Mouse (Mus musculus): ENCODE measurements around the gene Asic4. TPM values are rescaled to one million over a fixed set of nuclear protein-coding genes. Genes with fewer than 3 reads are reported as not detected.

Gene Asic4
- polyA plus RNA-seq, 1 experiment = 0.28 TPM

GRCm38 (mm10) chr1:75458025-75458788, 8.0 kb downstream of the Asic4 start:
- TF ChIP-seq SRF (IDR thresholded peaks at IDR 0.05; ENCODE audit: control insufficient read depth, insufficient read length, low read depth) (no peak), MAX (IDR thresholded peaks at IDR 0.05; ENCODE audit: low read depth) (no peak), REST (IDR thresholded peaks at IDR 0.05; ENCODE audit: insufficient read depth, insufficient read length) (no peak), TCF12 (IDR thresholded peaks at IDR 0.05; ENCODE audit: insufficient read depth, poor library complexity, severe bottlenecking) (no peak), POLR2A (IDR thresholded peaks at IDR 0.05; ENCODE audit: insufficient read length, low read depth) (peak; percentile 21), E2F4 (IDR thresholded peaks at IDR 0.05; ENCODE audit: insufficient read depth) (no peak), POLR2AphosphoS2 (IDR thresholded peaks at IDR 0.05; ENCODE audit: insufficient read length, low read depth) (no peak), MYOG (IDR thresholded peaks at IDR 0.05; ENCODE audit: control insufficient read depth in 1 of 3, insufficient read depth in 1 of 3, insufficient read length in 2 of 3, low read depth in 2 of 3) (no peak), CEBPB (IDR thresholded peaks at IDR 0.05; ENCODE audit: insufficient read depth, poor library complexity, severe bottlenecking) (no peak)
- H3ac ChIP-seq (ENCODE audit: control insufficient read depth, insufficient read length) = no peak overlapping the region
- H3K4me2 ChIP-seq (ENCODE audit: low read depth) = peak overlapping the region; percentile 64
- no peaks in the 10 kb centered on the region for H3K79me2 ChIP-seq (ENCODE audit: control insufficient read depth, insufficient read depth)
- H3K4me3 ChIP-seq = peak overlapping the region; percentile 12
- no peaks in the 10 kb centered on the region for H3K27me3 ChIP-seq (ENCODE audit: control insufficient read depth, insufficient read depth, insufficient read length)
- no peaks in the 10 kb centered on the region for H3K36me3 ChIP-seq (ENCODE audit: control insufficient read depth, insufficient read depth)

GRCm38 (mm10) chr1:75458789-75459684, 8.8 kb downstream of the Asic4 start:
- TF ChIP-seq CEBPB (IDR thresholded peaks at IDR 0.05; ENCODE audit: insufficient read depth, poor library complexity, severe bottlenecking) = no peak
- no peak for TF ChIP-seq E2F4 (IDR thresholded peaks at IDR 0.05; ENCODE audit: insufficient read depth)
- TF ChIP-seq MYOD1 (IDR thresholded peaks at IDR 0.05; ENCODE audit: control insufficient read depth in 1 of 3, insufficient read length in 2 of 3, low read depth in 2 of 3) = no peak
- TF ChIP-seq MYOG (IDR thresholded peaks at IDR 0.05; ENCODE audit: control insufficient read depth in 1 of 3, insufficient read depth in 1 of 3, insufficient read length in 2 of 3, low read depth in 2 of 3) = no peak
- no peak for TF ChIP-seq USF1 (IDR thresholded peaks at IDR 0.05; ENCODE audit: low read depth)
- TF ChIP-seq TCF12 (IDR thresholded peaks at IDR 0.05; ENCODE audit: insufficient read depth, poor library complexity, severe bottlenecking) = no peak
- TF ChIP-seq SRF (IDR thresholded peaks at IDR 0.05; ENCODE audit: control insufficient read depth, insufficient read length, low read depth) = no peak
- no peak for TF ChIP-seq MAX (IDR thresholded peaks at IDR 0.05; ENCODE audit: low read depth)
- no peak for TF ChIP-seq POLR2AphosphoS2 (IDR thresholded peaks at IDR 0.05; ENCODE audit: insufficient read length, low read depth)
- no peak for TF ChIP-seq REST (IDR thresholded peaks at IDR 0.05; ENCODE audit: insufficient read depth, insufficient read length)
- no peak for TF ChIP-seq TCF3 (IDR thresholded peaks at IDR 0.05; ENCODE audit: insufficient read length, low read depth)
- TF ChIP-seq POLR2A (IDR thresholded peaks at IDR 0.05; ENCODE audit: insufficient read length, low read depth) = no peak
- Histone ChIP-seq H3K4me2 (ENCODE audit: low read depth) (peak overlapping the region; percentile 64), H3K4me3 (peak overlapping the region; percentile 12)

GRCm38 (mm10) chr1:75460297-75460696, 10.1 kb downstream of the Asic4 start:
- TF ChIP-seq MAX (IDR thresholded peaks at IDR 0.05; ENCODE audit: low read depth) (no peak), TCF12 (IDR thresholded peaks at IDR 0.05; ENCODE audit: insufficient read depth, poor library complexity, severe bottlenecking) (no peak), POLR2A (IDR thresholded peaks at IDR 0.05; ENCODE audit: insufficient read length, low read depth) (no peak), USF1 (IDR thresholded peaks at IDR 0.05; ENCODE audit: low read depth) (no peak), CEBPB (IDR thresholded peaks at IDR 0.05; ENCODE audit: insufficient read depth, poor library complexity, severe bottlenecking) (no peak), MYOG (IDR thresholded peaks at IDR 0.05; ENCODE audit: control insufficient read depth in 1 of 3, insufficient read depth in 1 of 3, insufficient read length in 2 of 3, low read depth in 2 of 3) (no peak), E2F4 (IDR thresholded peaks at IDR 0.05; ENCODE audit: insufficient read depth) (no peak), TCF3 (IDR thresholded peaks at IDR 0.05; ENCODE audit: insufficient read length, low read depth) (no peak), SRF (IDR thresholded peaks at IDR 0.05; ENCODE audit: control insufficient read depth, insufficient read length, low read depth) (no peak), POLR2AphosphoS2 (IDR thresholded peaks at IDR 0.05; ENCODE audit: insufficient read length, low read depth) (no peak), MYOD1 (IDR thresholded peaks at IDR 0.05; ENCODE audit: control insufficient read depth in 1 of 3, insufficient read length in 2 of 3, low read depth in 2 of 3) (no peak), REST (IDR thresholded peaks at IDR 0.05; ENCODE audit: insufficient read depth, insufficient read length) (no peak)
- no peaks in the 10 kb centered on the region for H3K27me3 ChIP-seq (ENCODE audit: control insufficient read depth, insufficient read depth, insufficient read length)

More at GRCm38 (mm10) chr1:75458789-75459684, 8.8 kb downstream of the Asic4 start:
- no peaks in the 10 kb centered on the region for H3K36me3 ChIP-seq (ENCODE audit: control insufficient read depth, insufficient read depth)
- no peaks in the 10 kb centered on the region for H3K79me2 ChIP-seq (ENCODE audit: control insufficient read depth, insufficient read depth)
- H3K27me3 ChIP-seq (ENCODE audit: control insufficient read depth, insufficient read depth, insufficient read length) = no peaks in the 10 kb centered on the region
- H3ac ChIP-seq (ENCODE audit: control insufficient read depth, insufficient read length) = no peak overlapping the region

GRCm38 (mm10) chr1:75462636-75463035, 12.4 kb downstream of the Asic4 start:
- Histone ChIP-seq H3K27me3 (ENCODE audit: control insufficient read depth, insufficient read depth, insufficient read length) (no peaks in the 10 kb centered on the region), H3K79me2 (ENCODE audit: control insufficient read depth, insufficient read depth) (no peaks in the 10 kb centered on the region), H3K4me2 (ENCODE audit: low read depth) (no peak overlapping the region), H3ac (ENCODE audit: control insufficient read depth, insufficient read length) (no peak overlapping the region), H3K4me3 (no peak overlapping the region), H3K36me3 (ENCODE audit: control insufficient read depth, insufficient read depth) (no peaks in the 10 kb centered on the region)
- no peak for TF ChIP-seq MYOD1 (IDR thresholded peaks at IDR 0.05; ENCODE audit: control insufficient read depth in 1 of 3, insufficient read length in 2 of 3, low read depth in 2 of 3)
- no peak for TF ChIP-seq TCF12 (IDR thresholded peaks at IDR 0.05; ENCODE audit: insufficient read depth, poor library complexity, severe bottlenecking)
- TF ChIP-seq SRF (IDR thresholded peaks at IDR 0.05; ENCODE audit: control insufficient read depth, insufficient read length, low read depth) = no peak
- TF ChIP-seq USF1 (IDR thresholded peaks at IDR 0.05; ENCODE audit: low read depth) = no peak
- TF ChIP-seq MAX (IDR thresholded peaks at IDR 0.05; ENCODE audit: low read depth) = no peak
- TF ChIP-seq POLR2AphosphoS2 (IDR thresholded peaks at IDR 0.05; ENCODE audit: insufficient read length, low read depth) = no peak
- no peak for TF ChIP-seq E2F4 (IDR thresholded peaks at IDR 0.05; ENCODE audit: insufficient read depth)
- no peak for TF ChIP-seq REST (IDR thresholded peaks at IDR 0.05; ENCODE audit: insufficient read depth, insufficient read length)
- no peak for TF ChIP-seq MYOG (IDR thresholded peaks at IDR 0.05; ENCODE audit: control insufficient read depth in 1 of 3, insufficient read depth in 1 of 3, insufficient read length in 2 of 3, low read depth in 2 of 3)

More at GRCm38 (mm10) chr1:75460297-75460696, 10.1 kb downstream of the Asic4 start:
- Histone ChIP-seq H3K79me2 (ENCODE audit: control insufficient read depth, insufficient read depth) (no peaks in the 10 kb centered on the region), H3K4me3 (no peak overlapping the region), H3K36me3 (ENCODE audit: control insufficient read depth, insufficient read depth) (no peaks in the 10 kb centered on the region), H3ac (ENCODE audit: control insufficient read depth, insufficient read length) (no peak overlapping the region), H3K4me2 (ENCODE audit: low read depth) (no peak overlapping the region)
